Mouse (Mus musculus) kidney, adult 2 months (tissue): ENCODE measurements around the gene Dcun1d1.

Experiments used
- CTCF ChIP-seq: fragments of 200-500 bp; conservative IDR thresholded peaks from 2 replicates; pipeline ENCODE4 v1.5.1; 2011; ENCODE audit warnings: low read depth, mild to moderate bottlenecking, control low read depth, low read length, moderate library complexity, mixed read lengths; ENCODE audit not compliant: insufficient read depth, insufficient read length
- POLR2A ChIP-seq: fragments of 200-500 bp; IDR thresholded peaks from one replicate; pipeline ENCODE4 v1.6.1; 2011; ENCODE audit warnings: low read depth, low read length, control low read depth

- TF ChIP-seq POLR2A (no peak), CTCF (no peak)
These were observed 36.6 kb downstream of the Dcun1d1 start for GRCm38 (mm10) chr3:35900555-35901204.
